In the genomic region with DNA sequence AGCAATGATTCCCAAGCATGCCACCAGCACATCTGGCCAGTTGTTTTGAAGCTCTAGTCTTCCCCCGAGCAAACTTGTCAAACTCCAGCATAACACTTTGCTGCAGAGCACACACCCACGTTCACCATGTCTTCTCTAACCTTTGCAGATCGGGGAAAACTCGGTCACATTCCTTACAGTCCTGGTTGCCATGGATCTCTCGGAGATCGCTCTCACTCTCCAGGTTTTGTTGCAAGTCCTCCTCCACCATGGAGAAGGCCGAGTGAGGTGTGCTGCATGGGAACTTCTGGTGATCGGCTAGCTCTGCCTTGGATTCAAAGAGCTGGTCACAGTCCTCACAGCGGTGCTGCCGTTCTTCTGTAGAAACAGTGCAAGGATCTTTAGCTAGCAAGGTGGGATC, we compare ENCODE assay signal across 21 mouse cellular contexts.
"Had no signal": no experiment of that assay in that cellular context is flagged by ENCODE, and none has a peak within 500 bp of the region (broad histone marks: within the 10 kb centered on the region; RNA-seq: fewer than 3 reads in every experiment).

No protein-coding gene starts in this region.

- H3K9me3 ChIP-seq: limb, embryonic 12.5 days; limb, embryonic 15.5 days; liver, embryonic 12.5 days; liver, embryonic 15.5 days; megakaryocyte, embryonic 14.5 days; midbrain, embryonic 10.5 days; midbrain, embryonic 13.5 days; neural tube, embryonic 13.5 days; stomach, embryonic 15.5 days had no signal

- H3K4me3 ChIP-seq: limb, embryonic 12.5 days; limb, embryonic 15.5 days; liver, embryonic 12.5 days; liver, embryonic 15.5 days; megakaryocyte, embryonic 14.5 days; midbrain, embryonic 10.5 days; midbrain, embryonic 13.5 days; myocyte; neural tube, embryonic 13.5 days; stomach, embryonic 15.5 days had no signal

- H3K27ac ChIP-seq: limb, embryonic 12.5 days; limb, embryonic 15.5 days; liver, embryonic 12.5 days; liver, embryonic 15.5 days; midbrain, embryonic 10.5 days; midbrain, embryonic 13.5 days; neural tube, embryonic 13.5 days; stomach, embryonic 15.5 days had no signal

- H3K9ac ChIP-seq: limb, embryonic 12.5 days; limb, embryonic 15.5 days; liver, embryonic 12.5 days; liver, embryonic 15.5 days; midbrain, embryonic 13.5 days; neural tube, embryonic 13.5 days; stomach, embryonic 15.5 days had no signal

- H3K36me3 ChIP-seq: limb, embryonic 15.5 days; liver, embryonic 12.5 days; liver, embryonic 15.5 days; midbrain, embryonic 13.5 days; neural tube, embryonic 13.5 days had no signal

- H3K4me2 ChIP-seq: limb, embryonic 12.5 days; limb, embryonic 15.5 days; liver, embryonic 12.5 days; liver, embryonic 15.5 days; midbrain, embryonic 13.5 days; neural tube, embryonic 13.5 days; stomach, embryonic 15.5 days had no signal

- H3K27me3 ChIP-seq: limb, embryonic 12.5 days; limb, embryonic 15.5 days; liver, embryonic 12.5 days; liver, embryonic 15.5 days; megakaryocyte, embryonic 14.5 days; midbrain, embryonic 13.5 days; neural tube, embryonic 13.5 days; stomach, embryonic 15.5 days had no signal

- ATAC-seq: inflammation-experienced regulatory T-cells, adult 6 months; intestine, embryonic 16.5 days; liver, embryonic 12.5 days; midbrain, embryonic 13.5 days; midbrain, embryonic 16.5 days had no signal

- DNase-seq: kidney, adult 8-10 months; kidney, postnatal 10 days; kidney, postnatal 4 days; left cerebral cortex, postnatal 4 days; lung, adult 2 months; retina, postnatal 1 day; thymus, adult 18-20 months; thymus, postnatal 36 days had no signal

- H3K4me1 ChIP-seq: limb, embryonic 15.5 days; liver, embryonic 12.5 days; liver, embryonic 15.5 days; megakaryocyte, embryonic 14.5 days; midbrain, embryonic 10.5 days; midbrain, embryonic 13.5 days; neural tube, embryonic 13.5 days; stomach, embryonic 15.5 days had no signal
